ENCODE assay signal across 10 mouse cellular contexts in the genomic region with DNA sequence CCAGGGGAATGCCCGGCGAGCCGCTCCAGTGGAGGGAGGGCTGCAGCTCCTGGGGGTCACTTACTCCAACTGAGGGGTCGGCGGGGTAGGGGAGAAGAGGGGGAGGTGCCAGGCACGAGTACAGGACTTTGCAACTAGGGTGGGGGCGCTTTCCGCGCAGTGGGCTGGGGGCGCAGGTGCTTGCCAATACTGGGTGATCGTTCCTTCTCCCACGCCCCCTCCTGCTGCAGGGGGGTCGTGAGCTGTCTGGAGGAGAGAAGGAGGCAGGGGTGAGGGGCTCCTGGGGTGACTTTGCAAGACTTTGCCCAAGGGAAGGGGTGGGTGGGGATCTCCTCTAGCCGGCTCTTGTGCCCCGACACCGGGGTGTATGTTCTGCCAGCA. TPM values are rescaled to one million over a fixed set of nuclear protein-coding genes. Genes with fewer than 3 reads are reported as not detected.
DNase-seq lines count a peak whose midpoint lies in the region; ATAC-seq and TF ChIP-seq lines count a peak whose summit lies in the region.
"Had no signal": no experiment of that assay in that cellular context is flagged by ENCODE, and none has a peak within 500 bp of the region (broad histone marks: within the 10 kb centered on the region; RNA-seq: fewer than 3 reads in every experiment).

No protein-coding gene starts in this region.

- peak overlapping the region; percentile 53 for H3K9ac ChIP-seq in embryonic facial prominence, embryonic 12.5 days
- peak overlapping the region; percentile 62 for H3K9ac ChIP-seq in intestine, embryonic 15.5 days
- H3K9ac ChIP-seq in midbrain, postnatal 0 days (replicated peaks; ENCODE audit: low read length, poor library complexity, severe bottlenecking) = no peak overlapping the region

- 2% methylated on average over 16 of the region's 16 CpGs for WGBS in kidney, adult 2 months
- WGBS in embryonic facial prominence, embryonic 12.5 days = 0% methylated on average over 16 of the region's 16 CpGs
- 2% methylated on average over 16 of the region's 16 CpGs for WGBS in intestine, embryonic 15.5 days
- 0% methylated on average over 11 of the region's 16 CpGs for WGBS in midbrain, postnatal 0 days

- peak overlapping the region; percentile 56 for H3K4me3 ChIP-seq in kidney, adult 2 months (ENCODE audit: insufficient read depth, low read depth, low read length)
- H3K4me3 ChIP-seq in embryonic facial prominence, embryonic 12.5 days = peak overlapping the region; percentile 54
- peak overlapping the region; percentile 72 for H3K4me3 ChIP-seq in intestine, embryonic 15.5 days (replicated peaks)
- H3K4me3 ChIP-seq in midbrain, postnatal 0 days (ENCODE audit: low read depth, low read length) = peak overlapping the region; percentile 51

- H3K27ac ChIP-seq in kidney, adult 2 months (ENCODE audit: insufficient read depth, low read depth, low read length) = peak overlapping the region; percentile 47; the same call in 1 of the 2 replicates
- no peak overlapping the region for H3K27ac ChIP-seq in embryonic facial prominence, embryonic 12.5 days
- peak overlapping the region; percentile 66 for H3K27ac ChIP-seq in intestine, embryonic 15.5 days
- no peak overlapping the region for H3K27ac ChIP-seq in midbrain, postnatal 0 days (ENCODE audit: low read depth, low read length)
- H3K27ac ChIP-seq: macrophage had no signal

- peaks cover 4% of the 10 kb centered on the region for H3K27me3 ChIP-seq in kidney, adult 2 months (replicated peaks; ENCODE audit: control insufficient read depth, insufficient read depth, low read length)
- H3K27me3 ChIP-seq in embryonic facial prominence, embryonic 12.5 days = peaks cover 67% of the 10 kb centered on the region
- H3K27me3 ChIP-seq in intestine, embryonic 15.5 days (replicated peaks) = peaks cover 28% of the 10 kb centered on the region
- H3K27me3 ChIP-seq in midbrain, postnatal 0 days (ENCODE audit: insufficient read depth, low read length) = peaks cover 51% of the 10 kb centered on the region

- ATAC-seq in embryonic facial prominence, embryonic 12.5 days (ENCODE audit: insufficient number of reproducible peaks, insufficient read depth, low FRiP score, low TSS enrichment) = 0 out of 2 replicates have a peak, but pooled peaks have one; percentile 9
- ATAC-seq in intestine, embryonic 15.5 days = peak; percentile 9
- ATAC-seq in midbrain, postnatal 0 days (ENCODE audit: low FRiP score) = peak; percentile 42; the same call in 1 of the 2 replicates

- no peak for TF ChIP-seq CTCF in kidney, adult 2 months (conservative IDR thresholded peaks at IDR 0.05; ENCODE audit: insufficient read depth, insufficient read length, low read depth, low read length)
- no peak for TF ChIP-seq CTCF in midbrain, postnatal 0 days (IDR thresholded peaks at IDR 0.05)

- no peak for DNase-seq in kidney, adult 2 months
- DNase-seq in kidney, postnatal 10 days = no peak
- DNase-seq in midbrain, postnatal 0 days (ENCODE audit: low spot score) = no peak
- no peak for DNase-seq in adipocyte (ENCODE audit: low spot score)
- no peak for DNase-seq in cerebellum, adult 9-11 months
- no peak for DNase-seq in natural killer cell, adult 2 months (ENCODE audit: low spot score in 2 of 2)
- DNase-seq: thymus, adult 18-20 months had no signal

- H3K4me2 ChIP-seq in embryonic facial prominence, embryonic 12.5 days (replicated peaks) = peak overlapping the region; percentile 96
- H3K4me2 ChIP-seq in intestine, embryonic 15.5 days (replicated peaks) = peak overlapping the region; percentile 99
- peak overlapping the region; percentile 100 for H3K4me2 ChIP-seq in midbrain, postnatal 0 days (ENCODE audit: low read depth, low read length, poor library complexity, severe bottlenecking)

- H3K4me1 ChIP-seq in kidney, adult 2 months (ENCODE audit: control insufficient read depth, insufficient read depth, low read length) = 0 out of 2 replicates have a peak, but pooled peaks cover 3% of the 10 kb centered on the region
- H3K4me1 ChIP-seq in embryonic facial prominence, embryonic 12.5 days = peaks cover 33% of the 10 kb centered on the region
- H3K4me1 ChIP-seq in intestine, embryonic 15.5 days (replicated peaks) = peaks cover 34% of the 10 kb centered on the region
- peaks cover 13% of the 10 kb centered on the region; the same call in 1 of the 2 replicates for H3K4me1 ChIP-seq in midbrain, postnatal 0 days (ENCODE audit: insufficient read depth, low read length)

- no peak for TF ChIP-seq POLR2A in kidney, adult 2 months (IDR thresholded peaks at IDR 0.05; ENCODE audit: low read depth, low read length)

- H3K9me3 ChIP-seq in embryonic facial prominence, embryonic 12.5 days = no peaks in the 10 kb centered on the region
- no peaks in the 10 kb centered on the region for H3K9me3 ChIP-seq in intestine, embryonic 15.5 days
- no peaks in the 10 kb centered on the region for H3K9me3 ChIP-seq in midbrain, postnatal 0 days (ENCODE audit: low read length)

- no peaks in the 10 kb centered on the region for H3K36me3 ChIP-seq in kidney, adult 2 months (ENCODE audit: control insufficient read depth, insufficient read depth, low read length)
- H3K36me3 ChIP-seq in embryonic facial prominence, embryonic 12.5 days = no peaks in the 10 kb centered on the region
- no peaks in the 10 kb centered on the region for H3K36me3 ChIP-seq in intestine, embryonic 15.5 days
- H3K36me3 ChIP-seq in midbrain, postnatal 0 days (ENCODE audit: insufficient read depth, low read length) = no peaks in the 10 kb centered on the region

RNA-seq across cellular contexts. Expression of a gene that starts 0.5 kb away (rescaled TPM):
- 13.5 and 14.7 TPM in 2 replicates for polyA plus RNA-seq in kidney, adult 2 months (2012; rRNA removed)
- 4.5 and 4.6 TPM in 2 replicates for polyA plus RNA-seq in embryonic facial prominence, embryonic 12.5 days (2016; fragmentation: Nextera tagmentation; extraction: Ambion mirVana)
- 4.4 and 6.0 TPM in 2 replicates for polyA plus RNA-seq in intestine, embryonic 15.5 days (2015; fragmentation: Nextera tagmentation; extraction: Ambion mirVana)
- 3.7 and 4.0 TPM in 2 replicates for total RNA-seq in midbrain, postnatal 0 days (2014; rRNA removed)
- polyA plus RNA-seq in midbrain, postnatal 0 days (2015; fragmentation: Nextera tagmentation; extraction: Ambion mirVana) = 2.0 TPM in 2 replicates

Comparison
In these comparisons a context has a peak if more than half of its experiments do, and no peak if none do; other contexts are left out.
1. H3K27ac ChIP-seq: peak in kidney, adult 2 months (single experiment) and intestine, embryonic 15.5 days (single experiment); none in embryonic facial prominence, embryonic 12.5 days (single experiment) and midbrain, postnatal 0 days (single experiment).
2. Peak in every context shown above with its lines, with median percentiles within 50 percentile points of each other: H3K4me3 ChIP-seq, ATAC-seq and H3K4me2 ChIP-seq.